Mouse (Mus musculus): Measurements from ENCODE around the gene Capzb.

Capzb gene

GRCm38 (mm10) chr4:139209130-139209840, 16.6 kb downstream of the Capzb start:
- DNase-seq (ENCODE audit: low spot score in 2 of 2): no peak

GRCm38 (mm10) chr4:139211975-139212831, 19.5 kb downstream of the Capzb start:
- DNase-seq (ENCODE audit: low spot score in 2 of 2): no peak

- DNase-seq (ENCODE audit: low spot score in 2 of 2): no peak
These were observed 20.4 kb downstream of the Capzb start for GRCm38 (mm10) chr4:139213086-139213485.

- peak in 1 of 2 experiments; percentile 54 for DNase-seq (ENCODE audit: low spot score in 2 of 2)
These were observed 21.3 kb downstream of the Capzb start for GRCm38 (mm10) chr4:139213935-139214371.

- no peak for DNase-seq (ENCODE audit: low spot score in 2 of 2)
These were observed 23.9 kb downstream of the Capzb start for GRCm38 (mm10) chr4:139216566-139216965.

DNA sequence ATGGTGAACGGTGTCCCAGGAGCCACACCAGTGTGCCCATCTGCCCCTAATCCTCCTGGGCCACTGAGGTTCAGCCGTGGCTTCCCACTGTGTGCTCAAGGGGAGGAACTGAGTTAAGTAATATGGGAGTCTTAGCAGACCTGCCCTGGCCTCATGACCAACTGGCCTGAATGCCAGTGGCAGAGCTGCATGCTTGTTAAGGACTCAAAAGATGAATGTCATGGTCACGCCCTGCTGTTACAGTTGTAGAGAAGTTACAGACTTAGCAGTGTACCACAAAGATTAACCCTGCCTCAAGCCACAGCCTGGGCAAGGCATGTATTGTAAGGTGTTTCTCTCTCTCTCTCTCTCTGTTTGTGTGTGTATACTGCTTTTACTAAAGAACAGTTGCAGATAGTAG, 25.8 kb downstream of the Capzb start:
- DNase-seq (ENCODE audit: low spot score in 2 of 2): no peak

- DNase-seq (ENCODE audit: low spot score in 2 of 2): no peak
These were observed 27.0 kb downstream of the Capzb start for GRCm38 (mm10) chr4:139219656-139220055.

- no peak for DNase-seq (ENCODE audit: low spot score in 2 of 2)
These were observed 28.3 kb downstream of the Capzb start for GRCm38 (mm10) chr4:139220978-139221377.

DNA sequence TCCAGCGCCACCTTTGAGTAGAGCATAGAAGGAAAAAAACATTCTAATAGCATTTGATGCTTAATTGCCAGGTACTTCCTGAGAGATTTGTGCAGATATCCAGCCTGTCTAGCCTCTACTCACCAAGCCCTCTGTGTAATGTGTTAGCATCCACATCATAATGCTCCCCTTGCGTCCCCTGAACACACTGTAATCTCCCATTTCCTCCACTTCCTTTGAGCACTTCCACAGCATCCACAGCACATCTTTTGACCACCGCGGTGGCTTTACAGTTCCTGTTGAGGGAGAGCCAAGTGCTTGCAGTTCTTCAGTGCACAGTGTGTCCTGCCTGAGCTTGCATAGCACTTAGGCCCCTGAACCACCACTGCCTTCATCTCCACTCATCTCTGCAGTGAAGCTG, 29.1 kb downstream of the Capzb start:
- DNase-seq (ENCODE audit: low spot score in 2 of 2): no peak

DNA sequence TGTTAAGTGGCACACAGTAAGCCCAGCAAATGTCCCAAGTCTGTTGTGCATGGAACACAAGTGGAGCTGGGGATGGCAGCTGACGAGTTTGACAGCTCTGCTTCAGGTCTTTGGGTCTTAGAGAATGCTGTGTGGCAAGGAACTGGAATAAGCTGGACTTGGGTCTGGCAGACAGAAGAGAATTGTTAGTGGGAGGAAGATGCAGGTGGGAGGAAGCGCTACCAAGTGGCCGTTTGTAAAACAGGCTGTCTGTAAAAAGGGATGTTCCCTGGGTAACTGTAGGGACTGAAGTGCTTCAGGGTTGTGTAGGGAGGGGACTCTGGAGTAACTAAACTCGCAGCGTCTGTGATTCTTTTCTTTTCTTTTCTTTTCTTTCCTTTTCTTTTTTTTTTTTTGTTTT, 32.4 kb downstream of the Capzb start:
- DNase-seq (ENCODE audit: low spot score in 2 of 2): no peak

- DNase-seq (ENCODE audit: low spot score in 2 of 2): no peak
These were observed 33.2 kb downstream of the Capzb start for GRCm38 (mm10) chr4:139225944-139226343.

DNA sequence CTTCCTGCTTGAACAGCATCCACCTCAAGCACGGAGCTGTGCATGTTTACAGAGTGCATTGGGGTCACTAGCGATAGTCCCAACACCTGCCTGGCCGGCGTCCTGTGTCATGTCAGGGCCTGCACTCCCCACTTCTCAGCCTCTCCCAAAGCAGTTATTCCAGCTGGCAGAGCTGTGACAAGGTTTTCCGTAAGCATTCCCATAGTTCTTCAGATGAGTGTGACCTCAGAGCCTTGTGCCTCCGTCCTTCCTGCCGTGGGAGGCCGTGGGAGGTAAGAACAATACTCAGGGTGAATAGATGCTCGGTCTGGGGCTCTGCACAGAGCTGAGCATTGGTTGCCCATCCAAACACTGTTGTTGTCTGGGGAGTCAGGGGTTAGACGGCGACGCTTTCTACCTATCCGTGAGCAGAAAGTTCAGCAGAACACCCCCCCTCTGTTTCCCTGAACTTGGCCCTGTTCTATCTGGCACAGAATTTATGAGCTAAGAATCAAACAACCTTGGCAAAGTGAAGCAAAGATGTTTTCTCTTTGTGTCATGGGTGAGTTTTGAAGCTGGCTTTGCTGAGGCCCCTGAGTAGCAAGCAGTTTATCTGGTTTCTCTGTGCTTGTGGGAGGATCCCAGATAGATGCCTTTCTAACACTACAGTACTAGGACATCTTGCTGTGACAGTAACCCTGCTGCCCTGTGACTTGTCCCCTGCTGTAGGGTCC, 34.0 kb downstream of the Capzb start:
- DNase-seq (ENCODE audit: low spot score in 2 of 2): no peak

DNA sequence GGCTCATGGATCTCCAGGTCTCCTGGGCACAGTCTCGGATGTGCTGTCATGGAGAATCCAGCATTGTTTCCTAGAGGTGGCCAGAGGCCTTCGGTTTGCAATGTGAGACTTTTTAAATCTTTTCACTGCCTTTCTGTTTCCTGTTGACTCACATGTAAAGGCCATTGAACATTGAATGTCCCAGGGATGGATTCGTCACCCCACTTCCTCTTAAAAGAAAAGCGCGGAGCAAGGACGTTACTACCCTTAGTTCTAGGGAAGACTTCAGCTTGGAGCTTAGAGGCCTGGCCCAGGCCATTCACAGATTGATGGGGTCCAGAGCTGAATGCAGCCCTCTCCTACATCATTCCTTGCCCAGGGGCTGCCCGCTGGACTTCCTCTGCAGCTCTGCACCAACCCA, 35.2 kb downstream of the Capzb start:
- no peak for DNase-seq (ENCODE audit: low spot score in 2 of 2)

- DNase-seq (ENCODE audit: low spot score in 2 of 2): no peak
These were observed 36.6 kb downstream of the Capzb start for GRCm38 (mm10) chr4:139229271-139229670.

- no peak for DNase-seq (ENCODE audit: low spot score in 2 of 2)
These were observed 37.8 kb downstream of the Capzb start for GRCm38 (mm10) chr4:139230376-139231120.

DNA sequence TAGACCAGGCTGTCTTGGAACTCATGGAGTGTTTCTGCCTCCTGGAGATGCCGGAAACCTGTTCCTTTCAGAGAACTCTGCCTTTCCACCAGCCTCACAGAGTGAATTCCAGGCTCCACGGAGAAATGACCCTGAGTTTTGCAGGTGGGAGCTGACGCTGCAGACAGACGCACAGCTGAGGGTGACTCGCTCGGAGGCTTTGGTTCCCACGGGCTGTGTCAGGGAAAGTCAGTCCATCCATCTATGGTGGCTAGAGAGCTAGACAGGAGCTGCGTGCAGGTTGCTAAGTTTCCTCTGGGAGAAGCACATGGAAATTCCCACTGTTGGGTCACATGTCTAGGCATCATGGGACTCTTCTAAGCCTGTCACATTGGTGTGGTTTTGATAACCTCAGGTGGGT, 38.5 kb downstream of the Capzb start:
- no peak for DNase-seq (ENCODE audit: low spot score in 2 of 2)

DNA sequence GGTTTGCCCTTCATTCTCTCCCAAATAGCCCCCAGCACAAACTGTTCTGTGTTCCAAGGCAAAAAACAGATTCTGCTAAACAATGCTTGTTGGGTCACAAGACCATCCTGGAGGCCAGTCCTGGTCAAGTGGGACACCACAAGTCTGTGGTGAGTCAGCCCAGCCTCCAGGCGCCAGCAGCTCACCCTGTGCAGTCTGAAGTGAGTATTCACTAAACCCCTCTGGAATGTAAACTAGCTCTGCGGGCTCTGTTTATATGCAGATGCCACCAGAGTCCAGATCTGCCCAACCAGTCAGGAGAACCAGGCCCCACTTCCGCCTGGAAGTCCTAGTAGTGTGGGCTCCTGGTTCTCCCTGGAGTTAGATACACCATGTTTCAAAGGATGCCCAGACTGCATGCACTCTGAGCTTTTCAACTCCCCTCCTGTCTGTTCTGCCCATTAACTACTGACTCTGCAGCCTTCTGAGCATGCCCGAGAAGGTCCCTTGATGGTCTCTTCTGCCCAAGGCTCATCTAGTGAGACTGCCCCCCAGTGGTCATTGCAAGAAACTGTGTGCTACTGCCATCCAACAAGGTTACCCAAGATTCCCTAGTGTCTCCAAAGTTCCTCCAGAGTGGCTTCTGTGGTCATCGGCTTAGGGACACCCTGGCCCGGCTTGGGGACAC, 39.9 kb downstream of the Capzb start:
- DNase-seq (ENCODE audit: low spot score in 2 of 2): peak in 1 of 2 experiments; percentile 56

GRCm38 (mm10) chr4:139233146-139233495, 40.4 kb downstream of the Capzb start:
- no peak for DNase-seq (ENCODE audit: low spot score in 2 of 2)

DNA sequence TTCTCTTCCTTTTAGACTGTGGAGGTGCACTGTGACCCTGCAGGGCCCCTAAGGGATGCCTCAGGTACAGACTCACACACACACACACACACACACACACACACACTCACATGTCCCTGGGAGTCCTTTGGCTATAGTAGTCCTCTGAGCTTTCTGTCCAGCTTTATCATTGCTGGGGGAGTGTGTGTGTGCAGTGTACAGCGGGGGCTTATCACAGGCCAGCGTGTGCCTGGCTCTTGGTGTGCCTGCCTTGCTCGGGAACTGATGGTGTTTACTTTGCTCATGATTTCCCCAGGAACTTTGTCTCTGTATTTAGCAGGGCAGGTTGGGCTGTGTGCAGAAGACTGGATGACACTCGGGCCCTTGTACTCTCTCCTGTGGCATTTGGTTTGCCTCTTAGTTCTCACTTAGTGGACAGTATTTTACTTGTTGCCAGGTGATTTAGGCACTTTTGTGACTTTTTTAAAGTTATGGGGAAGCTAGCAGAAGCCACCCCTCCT, 41.1 kb downstream of the Capzb start:
- DNase-seq (ENCODE audit: low spot score in 2 of 2): no peak

GRCm38 (mm10) chr4:139234261-139234660, 41.6 kb downstream of the Capzb start:
- DNase-seq (ENCODE audit: low spot score in 2 of 2): no peak

- DNase-seq (ENCODE audit: low spot score in 2 of 2): no peak
These were observed 42.9 kb downstream of the Capzb start for GRCm38 (mm10) chr4:139235556-139235955.

Data from left cerebral cortex, adult 9 months (tissue).